Mouse (Mus musculus) myocyte (in vitro differentiated cells): ENCODE measurements around the gene Slx4ip. TPM values are rescaled to one million over a fixed set of nuclear protein-coding genes. Genes with fewer than 3 reads are reported as not detected.

ENCODE experiments used
- H3K27me3 ChIP-seq: one replicate; pipeline ENCODE4 v1.6.1; 2011; ENCODE audit not compliant: control insufficient read depth, insufficient read depth, insufficient read length
- H3K36me3 ChIP-seq: one replicate; pipeline ENCODE4 v1.6.1; 2011; ENCODE audit not compliant: control insufficient read depth, insufficient read depth
- H3K4me2 ChIP-seq: one replicate; pipeline ENCODE4 v1.6.1; 2011; ENCODE audit warnings: low read depth, control low read depth
- H3K4me3 ChIP-seq: one replicate; pipeline ENCODE4 v1.5.1; 2011; ENCODE audit warnings: mild to moderate bottlenecking, control low read depth, moderate library complexity
- H3K79me2 ChIP-seq: one replicate; pipeline ENCODE4 v1.6.1; 2011; ENCODE audit not compliant: control insufficient read depth, insufficient read depth
- H3ac ChIP-seq: one replicate; pipeline ENCODE4 v1.6.1; 2011; ENCODE audit not compliant: control insufficient read depth, insufficient read length
- CEBPB ChIP-seq: IDR thresholded peaks from 2 replicates; pipeline ENCODE4 v1.6.1; 2011; ENCODE audit warnings: mild to moderate bottlenecking, moderate library complexity; ENCODE audit not compliant: poor library complexity, insufficient read depth, severe bottlenecking
- E2F4 ChIP-seq: IDR thresholded peaks from one replicate; pipeline ENCODE4 v1.6.1; 2011; ENCODE audit warnings: mild to moderate bottlenecking, control low read depth, moderate library complexity; ENCODE audit not compliant: insufficient read depth
- MAX ChIP-seq: IDR thresholded peaks from one replicate; pipeline ENCODE4 v1.6.1; 2011; ENCODE audit warnings: low read depth, mild to moderate bottlenecking, control low read depth
- MYOD1 ChIP-seq, 3 experiments: IDR thresholded peaks; one replicate each; pipeline ENCODE4 v1.6.1; 2011; ENCODE audit warnings: control low read depth in 2 of 3, low read depth in 2 of 3, mild to moderate bottlenecking in 2 of 3, moderate library complexity in 1 of 3; ENCODE audit not compliant: insufficient read length in 2 of 3, control insufficient read depth in 1 of 3
- MYOG ChIP-seq, 3 experiments: IDR thresholded peaks; one replicate each; pipeline ENCODE4 v1.6.1; 2011; ENCODE audit warnings: control low read depth in 2 of 3, low read depth in 2 of 3, mild to moderate bottlenecking in 2 of 3; ENCODE audit not compliant: insufficient read length in 2 of 3, control insufficient read depth in 1 of 3, insufficient read depth in 1 of 3
- POLR2A ChIP-seq: IDR thresholded peaks from one replicate; pipeline ENCODE4 v1.6.1; 2011; ENCODE audit warnings: low read depth, mild to moderate bottlenecking, control low read depth, moderate library complexity; ENCODE audit not compliant: insufficient read length
- POLR2AphosphoS2 ChIP-seq: IDR thresholded peaks from one replicate; pipeline ENCODE4 v1.6.1; 2011; ENCODE audit warnings: low read depth, control low read depth; ENCODE audit not compliant: insufficient read length
- REST ChIP-seq: IDR thresholded peaks from one replicate; pipeline ENCODE4 v1.6.1; 2011; ENCODE audit warnings: mild to moderate bottlenecking, control low read depth, moderate library complexity; ENCODE audit not compliant: insufficient read depth, insufficient read length
- SRF ChIP-seq: IDR thresholded peaks from one replicate; pipeline ENCODE4 v1.6.1; 2011; ENCODE audit warnings: low read depth; ENCODE audit not compliant: control insufficient read depth, insufficient read length
- TCF12 ChIP-seq: IDR thresholded peaks from one replicate; pipeline ENCODE4 v1.6.1; 2011; ENCODE audit warnings: mild to moderate bottlenecking, control low read depth; ENCODE audit not compliant: poor library complexity, insufficient read depth, severe bottlenecking
- TCF3 ChIP-seq: IDR thresholded peaks from one replicate; pipeline ENCODE4 v1.6.1; 2011; ENCODE audit warnings: low read depth, control low read depth; ENCODE audit not compliant: insufficient read length
- USF1 ChIP-seq: IDR thresholded peaks from one replicate; pipeline ENCODE4 v1.6.1; 2011; ENCODE audit warnings: low read depth, mild to moderate bottlenecking, control low read depth, moderate library complexity
- polyA plus RNA-seq: library from polyadenylated mRNA; unstranded; fragments of >200 nt; fragmentation: generic; extraction: Trizol; gene quantifications from one replicate; pipeline ENCODE4 v1.2.1, GENCODE M21; 2012; ENCODE audit warnings: missing spikeins

The Slx4ip gene
- polyA plus RNA-seq, 1 experiment: 1.2 TPM

- no peaks in the 10 kb centered on the region for H3K27me3 ChIP-seq
- peak overlapping the region; percentile 21 for H3ac ChIP-seq
- peak overlapping the region; percentile 99 for H3K4me3 ChIP-seq
- H3K4me2 ChIP-seq: peak overlapping the region; percentile 75
- TF ChIP-seq CEBPB: no peak
- peak; percentile 40 for TF ChIP-seq POLR2A
- TF ChIP-seq USF1: no peak
- TF ChIP-seq SRF: no peak
- no peak for TF ChIP-seq REST
- TF ChIP-seq TCF12: no peak
- TF ChIP-seq E2F4: no peak
- peak in 1 of 3 experiments; percentile 21 for TF ChIP-seq MYOG (IDR thresholded peaks at IDR 0.05; ENCODE audit: control insufficient read depth in 1 of 3, insufficient read depth in 1 of 3, insufficient read length in 2 of 3, low read depth in 2 of 3)
- TF ChIP-seq POLR2AphosphoS2: peak; percentile 43
- no peak for TF ChIP-seq MYOD1 (IDR thresholded peaks at IDR 0.05; ENCODE audit: control insufficient read depth in 1 of 3, insufficient read length in 2 of 3, low read depth in 2 of 3)
- TF ChIP-seq TCF3: no peak
- no peak for TF ChIP-seq MAX
- peaks cover 33% of the 10 kb centered on the region for H3K79me2 ChIP-seq
- H3K36me3 ChIP-seq: peaks cover 3% of the 10 kb centered on the region
Measured at GRCm38 (mm10) chr2:137117321-137117690, 226.3 kb downstream of the Slx4ip start.

Other genes starting within 250 kb of the Slx4ip start
- gene Snap25, start 177.8 kb upstream of the Slx4ip start, polyA plus RNA-seq: not detected
- 21.8 TPM for gene AL731706.2, start 5.5 kb upstream of the Slx4ip start, polyA plus RNA-seq
- gene AL731706.1, start 171 bp downstream of the Slx4ip start, polyA plus RNA-seq: 19.5 TPM
- 3.4 TPM for gene Mkks, start 171 bp downstream of the Slx4ip start, polyA plus RNA-seq
- gene Jag1, start 225.4 kb downstream of the Slx4ip start, polyA plus RNA-seq: 17.9 TPM